Mouse (Mus musculus): ENCODE measurements at regions not wholly inside any gene's neighbourhood (a gene's known extent, or its start where the extent isn't known, plus 50 kb on each side); places are given as distances from the start of the nearest gene placed in this dataset.

DNA sequence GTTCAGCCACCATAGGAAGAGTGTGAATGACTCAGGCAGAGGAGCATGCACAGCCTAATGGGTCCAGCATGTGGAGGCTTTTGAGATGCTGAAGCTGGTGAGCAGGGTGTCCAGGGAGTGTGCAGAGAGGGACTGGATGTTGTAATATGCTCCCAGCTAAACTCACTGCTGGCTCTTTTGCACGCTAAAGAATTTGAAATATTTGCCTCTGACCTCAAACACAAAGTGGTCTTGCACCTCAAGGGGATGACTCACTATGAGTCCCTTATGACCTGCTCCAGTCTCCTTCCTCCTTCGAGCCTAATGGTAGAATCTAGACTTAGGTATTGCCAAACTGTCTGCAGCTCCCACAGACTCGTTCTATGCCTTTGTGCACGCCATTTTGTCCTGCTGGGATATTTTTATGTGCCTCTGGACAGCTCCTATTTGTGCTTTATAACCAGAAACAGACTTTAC, 55.0 kb upstream of the Slit3 start:
- DNase-seq (ENCODE audit: low spot score), result peak; percentile 30

DNA sequence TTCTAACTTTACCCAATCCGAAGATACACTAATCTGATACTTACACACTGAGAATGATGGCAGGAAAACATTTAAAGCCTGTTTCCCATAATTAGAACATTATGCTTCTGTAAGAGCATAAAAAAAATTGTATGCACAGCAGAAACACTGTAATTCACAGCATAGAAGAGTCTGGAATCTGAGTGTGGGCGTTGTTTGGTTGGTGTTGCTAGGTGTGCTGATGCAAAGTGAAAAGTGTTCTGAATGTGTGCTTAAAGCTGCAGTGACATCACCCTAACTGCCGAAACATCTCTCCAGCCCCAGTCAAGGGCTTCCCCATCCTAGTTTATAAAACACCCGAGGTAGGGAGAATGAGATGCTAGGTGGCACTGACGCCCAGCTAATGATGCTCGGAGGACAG, 63.2 kb upstream of the Slit3 start:
- no peak for DNase-seq (ENCODE audit: low spot score)

DNA sequence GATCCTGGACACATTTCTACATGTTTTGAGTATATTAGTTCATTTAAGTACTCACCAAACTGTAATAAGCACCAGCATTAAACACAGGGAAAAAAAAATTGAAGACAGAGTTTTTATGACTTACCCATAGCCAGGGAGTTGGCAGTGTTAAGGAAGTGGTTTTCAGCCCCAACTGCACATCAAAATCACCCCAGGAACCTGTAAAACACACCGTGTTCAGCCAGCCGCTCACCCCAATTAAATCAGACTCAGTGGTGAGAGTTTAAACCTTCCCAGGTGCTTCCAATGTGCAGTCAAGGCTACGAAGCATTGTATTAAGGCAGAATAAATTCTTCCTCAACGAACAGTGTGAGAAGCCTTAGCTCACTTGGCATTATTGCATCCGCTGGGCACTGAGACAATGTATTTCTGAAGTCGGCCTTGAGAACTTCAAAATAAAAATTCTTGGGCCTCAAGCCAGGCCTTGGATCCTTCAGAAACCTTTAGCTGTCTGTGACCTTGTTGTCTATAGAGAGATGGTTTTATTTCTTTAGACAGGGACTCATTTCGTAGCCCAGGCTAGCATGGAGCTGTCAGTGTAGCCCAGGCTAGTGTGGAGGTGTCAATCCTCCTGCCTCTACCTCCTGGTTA, 65.4 kb upstream of the Slit3 start:
- no peak for DNase-seq (ENCODE audit: low spot score)

DNA sequence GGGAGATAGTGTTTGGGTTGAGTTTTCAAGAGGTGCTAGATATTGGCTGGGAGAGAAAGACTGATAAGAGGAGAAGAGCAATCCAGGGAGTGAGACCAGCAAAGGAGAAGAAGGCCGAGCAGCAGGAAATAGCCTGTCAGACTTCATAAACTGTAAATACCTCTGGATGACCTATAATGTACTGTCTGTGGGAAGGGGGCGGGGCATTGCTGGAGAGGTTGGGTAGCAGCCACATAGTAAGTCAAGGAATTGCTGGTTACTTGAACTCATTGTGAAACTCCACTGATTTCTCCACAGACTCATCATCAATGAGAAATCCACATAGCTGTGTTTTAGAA, 67.4 kb upstream of the Slit3 start:
- no peak for DNase-seq (ENCODE audit: low spot score)

DNA sequence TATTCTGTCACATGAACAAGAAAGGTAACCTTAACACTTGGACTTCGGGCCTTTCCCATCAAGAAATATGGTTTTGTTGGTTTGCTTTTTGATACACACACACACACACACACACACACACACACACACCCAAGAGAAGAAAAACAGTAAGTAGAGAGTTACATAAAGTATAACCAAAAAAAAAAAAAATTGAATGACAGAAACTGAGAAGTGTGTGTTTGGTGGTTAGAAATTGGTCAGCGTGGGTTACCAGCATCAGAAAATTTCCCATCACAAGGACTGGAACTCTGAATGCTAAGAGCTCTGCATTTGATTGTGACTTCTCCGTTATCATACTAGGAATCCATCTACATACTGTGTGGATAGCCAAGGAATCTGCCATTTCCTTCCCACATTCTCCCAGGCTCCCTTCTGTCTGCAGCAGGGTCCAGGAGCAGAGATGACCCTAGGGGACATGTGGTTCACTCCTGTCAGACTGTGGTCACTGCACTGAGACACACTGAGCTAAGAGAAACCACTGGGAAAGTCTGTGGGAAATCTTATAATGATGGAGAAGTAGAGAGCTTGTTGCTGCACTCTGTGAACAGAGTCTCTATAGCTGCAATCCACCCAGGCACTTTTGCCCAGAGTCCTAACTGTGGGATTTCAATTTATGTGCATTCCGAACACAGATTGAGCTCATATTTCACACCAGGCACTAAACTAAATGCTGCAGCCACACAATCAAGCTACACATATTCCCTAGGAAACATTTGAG, 68.0 kb upstream of the Slit3 start:
- no peak for DNase-seq (ENCODE audit: low spot score)

DNA sequence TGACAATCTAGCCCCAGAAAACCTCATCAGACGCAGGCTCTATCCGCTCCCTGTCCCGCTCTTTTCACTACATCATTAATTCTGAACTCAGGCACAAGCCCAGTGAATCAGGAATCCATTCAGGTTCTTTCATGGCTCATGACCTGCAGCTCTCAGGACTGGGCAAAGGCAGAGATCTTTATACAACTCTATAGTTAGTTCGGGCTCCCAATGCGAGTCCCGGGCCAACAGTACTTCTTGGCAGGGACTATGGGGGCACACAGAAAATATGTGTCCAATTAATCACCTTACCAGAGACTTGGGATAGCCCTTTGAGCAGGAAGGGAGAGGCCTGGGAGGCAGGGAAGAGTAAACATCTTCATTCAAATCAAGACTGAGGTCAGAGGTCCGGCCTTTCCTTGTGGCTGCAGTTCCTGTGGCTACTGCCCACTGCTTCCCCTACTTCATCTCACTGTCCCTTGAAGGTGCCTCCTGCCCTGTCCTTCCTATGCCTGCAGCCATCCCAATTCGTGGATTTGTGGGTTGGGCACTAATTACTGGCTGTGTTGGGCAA, 71.3 kb upstream of the Slit3 start:
- peak; percentile 29 for DNase-seq (ENCODE audit: low spot score)

DNA sequence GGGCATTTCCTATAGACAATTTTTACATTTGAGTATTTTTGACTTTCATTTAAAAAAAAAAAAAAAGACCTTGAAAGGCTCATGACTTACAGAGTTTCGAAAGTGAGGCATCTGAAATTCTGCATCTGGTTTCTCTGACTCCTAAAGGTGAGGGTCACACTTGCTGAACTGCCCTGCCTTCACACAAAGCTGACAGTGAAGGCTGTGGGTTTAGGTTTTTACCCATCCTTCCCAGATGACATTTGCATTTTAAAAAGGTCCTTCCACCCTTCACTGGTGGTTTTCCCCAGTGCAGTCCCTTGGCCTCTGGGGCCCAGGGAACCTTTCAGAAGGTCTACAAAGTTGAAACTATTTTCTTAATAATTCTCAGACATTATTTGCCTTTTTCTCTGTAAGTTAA, 76.4 kb upstream of the Slit3 start:
- DNase-seq (ENCODE audit: low spot score), result no peak

DNA sequence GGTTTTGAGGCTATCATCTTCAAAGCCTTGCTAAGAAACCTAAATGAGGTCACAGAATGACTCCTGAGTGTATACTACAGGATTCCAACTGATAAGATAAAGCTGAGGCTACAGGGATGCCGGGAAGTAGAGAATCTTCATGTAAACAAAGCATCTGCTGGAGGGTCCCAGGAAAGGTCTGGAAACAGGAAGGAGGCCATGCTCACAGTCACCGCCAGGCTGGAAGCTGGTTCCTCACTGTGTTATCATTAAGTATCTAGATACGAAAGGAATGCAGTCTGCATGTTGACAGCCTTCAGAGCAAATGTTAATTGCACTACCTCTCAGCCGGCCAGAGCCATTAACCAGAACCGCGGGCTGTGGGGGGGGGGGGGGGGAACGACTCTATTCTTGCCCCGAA, 96.6 kb upstream of the Slit3 start:
- no peak for DNase-seq (ENCODE audit: low spot score)

DNA sequence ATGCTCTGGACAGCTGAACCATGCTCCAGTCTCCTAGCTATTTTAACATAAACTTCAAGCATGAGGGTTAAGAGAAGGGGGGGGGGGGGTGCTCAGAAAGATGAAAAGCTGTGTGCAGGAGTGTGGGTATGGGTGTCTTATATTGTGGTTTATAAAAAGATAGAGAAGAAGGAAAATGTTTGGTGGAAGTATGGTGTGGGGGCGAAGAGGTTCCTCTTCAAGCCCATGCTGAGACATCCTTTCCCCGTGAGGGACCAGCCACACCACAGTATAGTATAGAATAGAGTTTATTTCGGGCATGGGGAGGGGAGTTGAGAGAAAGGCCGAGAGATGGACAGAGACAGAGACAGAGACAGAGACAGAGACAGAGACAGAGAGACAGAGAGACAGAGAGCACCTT, 97.2 kb upstream of the Slit3 start:
- DNase-seq (ENCODE audit: low spot score), result no peak

DNA sequence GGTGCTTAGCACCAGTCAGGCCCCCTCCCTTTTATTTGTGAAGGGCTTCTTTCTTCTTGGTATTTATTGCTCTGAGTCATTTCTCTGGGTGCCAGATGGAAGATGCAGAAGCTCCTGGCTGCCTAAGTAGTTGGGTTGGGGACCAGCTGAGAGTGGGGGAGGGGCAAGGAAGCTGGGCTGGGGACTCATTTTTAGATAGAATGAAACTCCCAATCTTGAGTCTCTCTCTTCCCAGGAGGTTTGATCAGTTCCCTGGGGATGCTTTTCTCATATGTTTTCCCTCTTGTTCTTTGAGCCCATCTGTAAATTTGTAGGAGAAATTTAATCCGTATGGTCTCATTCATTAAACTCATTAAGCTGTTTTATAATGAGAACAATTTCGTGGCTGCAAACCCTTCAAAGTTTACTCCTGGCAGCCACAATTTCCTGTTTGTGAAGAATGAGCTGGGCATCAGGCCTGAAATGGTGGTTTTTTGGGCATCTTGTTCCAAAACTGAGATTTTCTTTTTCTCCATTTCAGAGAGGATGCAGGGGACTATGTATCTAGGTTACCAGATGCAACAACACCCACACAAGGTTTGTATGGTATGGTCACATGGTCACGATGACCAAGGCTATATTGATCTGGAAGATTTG, 98.9 kb upstream of the Slit3 start:
- DNase-seq (ENCODE audit: low spot score), result no peak

DNA sequence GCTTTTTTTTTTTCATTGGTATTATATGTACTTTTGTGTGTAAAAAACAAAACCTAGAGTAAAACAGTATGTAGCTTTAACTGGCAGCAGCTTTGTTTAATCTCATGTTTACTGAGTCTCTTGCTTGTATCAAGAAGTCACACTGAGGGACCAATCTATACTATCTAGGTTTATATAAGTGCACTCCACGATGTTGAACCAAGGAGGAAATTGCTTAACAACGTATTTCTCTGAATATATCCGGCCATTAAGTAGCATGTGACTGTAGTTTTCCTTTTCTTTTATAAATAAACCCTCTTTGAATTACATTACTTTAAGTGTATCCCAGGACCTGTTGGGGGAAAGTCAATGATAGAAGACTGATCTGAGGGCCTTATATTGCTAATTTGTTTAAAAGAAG, 104.0 kb upstream of the Slit3 start:
- DNase-seq (ENCODE audit: low spot score), result no peak

DNA sequence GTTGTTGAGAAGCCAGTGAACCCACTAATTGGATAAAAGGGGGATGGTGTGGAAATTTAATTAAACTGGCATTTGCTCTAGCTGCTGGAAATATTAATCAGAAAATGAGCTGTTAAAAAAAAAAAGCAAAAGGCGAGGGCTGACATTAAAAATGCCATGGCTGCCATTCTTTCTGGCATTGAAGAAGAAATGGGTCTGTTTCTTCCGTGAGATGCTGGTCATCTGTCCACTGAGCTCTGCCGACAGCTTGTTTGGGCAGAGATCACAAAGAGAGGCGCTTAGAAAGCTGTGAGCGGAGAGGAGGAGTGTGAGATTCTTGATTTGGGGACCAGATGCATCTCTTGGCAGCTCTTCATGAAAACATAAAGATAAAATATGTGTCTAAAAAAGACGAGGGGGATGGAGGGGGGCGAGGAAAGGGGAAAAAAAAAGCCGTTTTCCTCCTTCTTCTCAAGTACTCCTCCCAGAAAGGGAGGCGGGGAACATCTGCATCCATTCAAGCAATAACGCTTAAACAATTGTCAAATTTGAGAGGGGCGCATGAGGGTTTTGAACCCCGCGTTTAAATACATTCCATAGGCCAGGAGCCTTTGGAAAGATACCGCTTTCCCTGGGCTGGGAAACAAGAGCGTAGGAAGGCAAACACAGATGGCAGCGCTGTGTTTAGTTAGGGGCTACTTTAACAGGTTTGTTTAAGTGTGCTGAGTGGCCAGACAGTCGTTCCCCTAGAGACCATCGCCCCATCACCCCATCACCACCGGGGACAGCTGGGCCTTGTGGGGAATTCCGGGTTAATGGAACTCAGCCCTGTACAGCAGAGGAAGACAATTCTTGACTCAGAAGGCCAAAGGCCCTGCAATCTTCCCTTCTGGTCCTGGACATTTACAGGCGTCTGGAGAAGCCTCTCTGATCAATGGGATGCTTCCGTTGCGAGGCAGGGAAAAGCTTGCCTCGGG, 109.2 kb upstream of the Slit3 start:
- DNase-seq (ENCODE audit: low spot score), result no peak

DNA sequence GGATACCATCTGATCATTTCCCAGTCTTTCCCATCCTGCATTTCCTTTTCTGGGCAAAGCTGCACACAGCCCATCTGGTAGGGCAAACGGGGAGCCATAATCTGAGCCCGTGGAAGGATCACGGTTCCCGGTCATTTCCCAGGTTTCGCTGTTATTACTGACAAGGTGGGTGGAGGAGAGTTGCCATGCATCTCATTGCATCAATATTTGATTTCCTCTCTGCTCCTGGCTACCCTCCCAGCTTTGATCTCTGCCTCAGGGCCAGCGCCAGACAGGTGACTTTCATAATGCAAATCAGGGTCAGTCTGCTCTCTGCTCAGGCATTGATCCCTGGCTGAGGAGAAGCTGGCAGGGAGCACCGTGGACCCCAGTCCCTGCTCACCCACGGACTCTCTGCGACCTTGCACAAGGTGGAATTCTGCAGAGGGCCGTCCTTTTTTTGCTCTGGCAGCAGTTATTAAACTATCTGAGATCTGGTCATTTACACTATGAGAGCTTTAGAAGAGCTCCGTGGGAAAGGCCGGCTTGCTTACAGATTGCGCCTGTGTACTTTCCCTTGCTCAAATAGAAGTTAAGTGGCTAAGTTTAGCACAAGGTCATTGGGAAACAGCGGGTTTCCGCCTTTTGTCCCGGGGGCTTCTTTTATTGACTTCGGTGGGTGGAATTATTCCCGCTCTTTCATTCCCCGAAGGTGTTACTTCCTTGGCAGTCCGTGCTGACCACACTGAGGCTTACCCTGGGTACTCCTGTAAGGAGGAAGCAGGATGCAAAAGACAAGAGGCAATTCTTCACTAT, 114.1 kb upstream of the Slit3 start:
- DNase-seq (ENCODE audit: low spot score), result peak; percentile 66

DNA sequence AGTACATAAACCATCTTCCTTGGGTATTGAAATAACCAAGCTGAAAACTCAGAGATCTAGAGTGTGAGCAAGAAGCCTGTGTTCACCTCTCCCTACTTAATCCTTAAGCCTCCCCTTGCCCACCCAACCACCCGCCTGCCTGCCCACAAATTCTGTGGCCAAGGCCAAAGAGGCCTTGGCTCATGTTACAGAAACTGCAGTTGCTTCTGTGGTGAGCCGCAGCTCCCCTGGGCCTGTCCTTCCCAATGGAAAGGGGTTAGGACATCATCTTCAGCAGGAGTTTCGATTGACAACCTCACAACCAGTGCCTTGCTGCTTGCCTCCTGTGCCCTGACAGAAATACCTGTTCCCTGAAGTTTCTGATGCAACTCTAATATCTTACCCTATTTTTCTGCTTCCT, 115.9 kb upstream of the Slit3 start:
- DNase-seq (ENCODE audit: low spot score), result no peak

DNA sequence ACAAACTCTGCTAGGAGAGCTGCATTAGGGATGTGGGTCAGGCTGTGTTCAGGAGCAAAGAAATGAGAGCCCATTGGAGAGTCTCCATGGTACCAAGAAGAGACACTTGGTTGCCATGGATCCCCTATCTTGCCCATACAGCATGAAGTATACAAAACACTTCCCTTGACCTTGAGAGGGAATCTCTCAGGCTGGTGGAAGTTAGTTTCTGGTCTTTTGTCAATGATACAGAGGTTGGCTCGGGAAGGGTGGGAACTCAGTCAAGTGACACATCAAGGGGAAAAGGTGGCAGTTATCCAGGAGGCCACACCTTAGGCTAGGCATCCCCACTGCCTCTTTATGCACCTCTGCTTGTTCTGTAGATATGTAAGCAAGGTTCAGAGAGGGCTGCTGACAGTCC, 116.6 kb upstream of the Slit3 start:
- DNase-seq (ENCODE audit: low spot score), result no peak

DNA sequence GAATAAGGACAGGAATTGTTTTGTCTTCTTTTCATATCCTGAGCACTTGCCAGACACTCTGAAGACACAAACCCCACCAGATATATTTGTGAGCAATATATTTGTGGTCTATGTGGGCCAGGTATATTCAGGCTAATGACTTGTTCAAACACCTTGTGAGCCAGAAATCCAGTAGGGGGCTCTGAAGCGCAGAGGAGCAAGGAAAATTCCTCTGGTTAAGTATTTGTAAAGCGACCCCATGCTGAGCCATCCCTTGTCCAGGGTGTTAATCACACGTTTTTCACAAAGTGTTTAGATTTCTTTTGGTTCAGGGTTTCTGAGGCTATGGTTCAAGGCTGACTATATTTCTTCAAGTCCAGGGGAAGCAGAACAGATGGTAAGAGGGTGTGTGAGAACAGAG, 117.1 kb upstream of the Slit3 start:
- DNase-seq (ENCODE audit: low spot score), result no peak

DNA sequence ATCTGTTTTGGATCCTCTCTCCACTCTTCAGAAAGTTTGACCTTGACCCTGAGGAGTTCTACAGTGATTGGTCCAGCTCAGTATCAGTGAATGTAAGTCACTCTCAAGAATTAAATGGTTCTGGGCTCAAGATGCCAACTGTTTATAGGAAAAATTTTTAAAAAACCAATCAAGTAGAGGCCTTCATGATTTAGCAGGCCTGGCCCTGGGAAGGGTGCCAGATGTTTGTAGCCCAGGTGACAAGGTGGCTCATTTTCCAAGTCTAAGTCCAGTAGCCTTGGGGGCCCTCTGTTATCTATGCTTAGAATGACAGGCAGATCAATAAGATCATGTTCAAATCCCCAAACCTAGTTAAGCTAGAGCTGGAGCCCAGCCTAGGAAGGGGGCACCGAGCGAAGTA, 123.1 kb upstream of the Slit3 start:
- no peak for DNase-seq (ENCODE audit: low spot score)

DNA sequence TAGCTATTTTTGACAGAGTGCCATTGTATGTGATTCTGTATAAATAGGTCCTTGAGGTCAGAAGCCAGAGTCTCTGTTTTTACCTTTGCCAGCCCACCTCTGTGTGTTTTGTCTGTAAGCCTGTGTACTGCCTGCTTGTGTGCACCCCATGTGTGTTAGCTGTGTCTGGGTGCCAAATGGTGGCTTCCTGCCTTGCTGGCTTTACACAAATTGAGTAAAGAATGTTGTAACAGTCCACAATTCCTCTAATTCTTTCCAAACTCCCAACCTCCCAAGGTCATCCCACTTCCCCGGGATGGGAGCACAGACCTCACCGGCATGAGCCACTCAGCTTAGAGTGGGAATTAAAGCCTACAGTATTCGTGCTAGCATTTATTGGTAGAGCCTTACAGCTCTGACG, 125.5 kb upstream of the Slit3 start:
- no peak for DNase-seq (ENCODE audit: low spot score)

DNA sequence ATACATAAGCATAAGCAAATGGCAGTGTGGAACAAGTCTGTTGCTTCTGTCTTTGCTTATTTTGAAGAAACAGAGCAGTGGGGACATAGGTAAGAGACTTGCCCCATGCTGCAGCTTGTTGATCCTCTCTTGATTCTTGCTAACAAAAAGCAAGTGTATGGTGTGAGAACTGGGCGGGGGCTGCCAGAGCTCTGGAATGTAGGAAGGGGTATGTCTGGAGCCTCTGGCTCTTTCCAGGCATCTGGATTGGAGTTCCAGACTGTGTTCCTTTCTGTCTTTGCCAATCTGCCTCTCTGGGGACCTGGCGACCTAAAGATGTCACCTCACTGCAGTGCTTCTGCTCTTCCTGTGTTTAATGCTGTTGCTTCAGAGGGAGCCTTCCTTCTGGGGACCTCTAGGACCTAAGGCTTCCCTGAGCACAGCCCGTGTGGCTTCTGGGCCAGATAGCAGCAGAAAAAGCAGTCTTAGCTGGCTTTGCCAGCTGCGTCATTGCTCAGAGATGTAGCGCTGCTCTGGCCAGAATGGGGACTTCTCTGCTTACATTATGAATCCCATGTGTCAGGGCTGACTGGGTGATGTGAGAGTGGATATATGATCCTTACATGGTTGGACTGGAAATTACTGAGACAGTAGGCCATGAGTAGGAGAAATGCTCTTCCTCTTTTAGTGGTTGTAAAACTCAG, 138.1 kb upstream of the Slit3 start:
- no peak for DNase-seq (ENCODE audit: low spot score)

DNA sequence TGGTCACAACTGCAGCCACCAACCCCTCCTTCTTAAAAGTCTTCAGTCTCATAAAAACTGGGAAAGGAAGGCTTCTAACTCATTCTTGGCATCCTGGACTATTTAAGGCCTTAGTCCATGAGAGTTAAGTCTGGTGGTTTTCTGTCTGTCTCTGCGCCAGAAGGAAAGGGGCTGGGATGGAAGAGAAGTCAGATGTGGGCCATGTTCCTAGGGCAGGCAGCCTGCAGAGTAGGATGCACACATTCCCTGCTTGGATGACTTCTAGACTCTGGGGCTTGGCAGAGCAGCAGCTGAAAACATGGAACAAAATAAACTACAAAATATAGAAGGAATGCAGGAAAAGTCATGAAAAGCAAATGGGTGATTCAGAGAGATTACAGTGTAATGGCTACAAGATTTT, 140.8 kb upstream of the Slit3 start:
- DNase-seq (ENCODE audit: low spot score), result no peak

DNA sequence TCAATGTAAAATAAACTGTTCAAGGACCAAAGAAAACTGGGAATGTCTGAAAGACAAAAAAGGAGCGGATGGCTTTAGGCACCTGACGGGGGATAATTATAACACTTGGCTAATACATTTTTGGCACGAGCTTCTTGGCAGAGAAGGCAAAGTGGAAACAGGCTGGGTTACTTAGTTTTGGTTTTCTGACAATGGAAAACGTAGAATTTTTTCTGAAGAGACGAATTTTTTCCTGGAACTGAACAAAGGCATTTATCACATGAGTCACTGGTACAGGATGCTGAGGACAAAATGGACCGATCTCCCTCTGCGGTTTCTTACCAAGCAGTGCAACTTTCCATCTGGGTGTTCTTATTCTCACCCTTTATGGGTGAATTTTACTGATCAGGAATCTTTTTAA, 143.2 kb upstream of the Slit3 start:
- DNase-seq (ENCODE audit: low spot score), result peak; percentile 8
